9 mouse cellular contexts compared by ENCODE assay signal in genomic region chr6:142519110-142519509, GRCm38 (mm10). TPM values are rescaled to one million over a fixed set of nuclear protein-coding genes. Genes with fewer than 3 reads are reported as not detected.
DNase-seq lines count a peak whose midpoint lies in the region; ATAC-seq lines count a peak whose summit lies in the region.
"Had no signal": no experiment of that assay in that cellular context is flagged by ENCODE, and none has a peak within 500 bp of the region (broad histone marks: within the 10 kb centered on the region; RNA-seq: fewer than 3 reads in every experiment).

No protein-coding gene starts in this region.

- H3K9me3 ChIP-seq in hindbrain, embryonic 14.5 days (ENCODE audit: control insufficient read depth, low read length): no peaks in the 10 kb centered on the region
- H3K9me3 ChIP-seq: limb, embryonic 15.5 days had no signal

- H3K4me2 ChIP-seq in hindbrain, embryonic 14.5 days (replicated peaks): no peak overlapping the region
- H3K4me2 ChIP-seq: limb, embryonic 15.5 days had no signal

- no peak overlapping the region for H3K9ac ChIP-seq in hindbrain, embryonic 14.5 days
- H3K9ac ChIP-seq: limb, embryonic 15.5 days had no signal

- peak; percentile 43 for ATAC-seq in frontal cortex, adult (ENCODE audit: low TSS enrichment)
- peak; percentile 68 for ATAC-seq in hindbrain, embryonic 14.5 days (ENCODE audit: low FRiP score)
- peak; percentile 61 for ATAC-seq in megakaryocyte-erythroid progenitor cell, adult 5-6 weeks (replicated peaks; ENCODE audit: low FRiP score, low TSS enrichment, poor library complexity, severe bottlenecking)

- H3K4me1 ChIP-seq in hindbrain, embryonic 14.5 days (replicated peaks; ENCODE audit: control insufficient read depth, insufficient read depth, low read length): no peaks in the 10 kb centered on the region
- H3K4me1 ChIP-seq: limb, embryonic 15.5 days had no signal

- H3K27me3 ChIP-seq in hindbrain, embryonic 14.5 days (ENCODE audit: control insufficient read depth, insufficient read depth, low read length): no peaks in the 10 kb centered on the region
- H3K27me3 ChIP-seq: limb, embryonic 15.5 days had no signal

- no peak overlapping the region for H3K27ac ChIP-seq in hindbrain, embryonic 14.5 days
- H3K27ac ChIP-seq: limb, embryonic 15.5 days had no signal

- no peaks in the 10 kb centered on the region for H3K36me3 ChIP-seq in hindbrain, embryonic 14.5 days (replicated peaks; ENCODE audit: control insufficient read depth, insufficient read depth)
- H3K36me3 ChIP-seq: limb, embryonic 15.5 days had no signal

- H3K4me3 ChIP-seq in hindbrain, embryonic 14.5 days (replicated peaks; ENCODE audit: low read length): no peak overlapping the region
- H3K4me3 ChIP-seq: limb, embryonic 15.5 days had no signal

- no peak for DNase-seq in frontal cortex, postnatal 14 days (ENCODE audit: low spot score in 2 of 2)
- peak; percentile 33 for DNase-seq in CD4-positive helper T cell, adult 2 months (ENCODE audit: low read depth, low spot score)
- DNase-seq in cerebellum, adult 9-10 months: peak; percentile 46
- peak; percentile 79 for DNase-seq in hindbrain, embryonic 14.5 days (ENCODE audit: low spot score)
- peak; percentile 48 for DNase-seq in thymus, postnatal 14 days
- DNase-seq in right cerebral cortex, postnatal 14 days: no peak

- 16% methylated on average over 6 of the region's 6 CpGs for WGBS in hindbrain, embryonic 14.5 days

RNA-seq across cellular contexts. Expression of gene Ldhb, which starts 11.4 kb away (rescaled TPM):
- polyA plus RNA-seq in hindbrain, embryonic 14.5 days (2014; fragmentation: Nextera tagmentation; extraction: Ambion mirVana): 483 and 499 TPM in 2 replicates
- total RNA-seq in megakaryocyte-erythroid progenitor cell, adult 5-6 weeks (2014; fragmentation: Nextera tagmentation): 6.7 and 20.9 TPM in 2 replicates
- 1.1 and 2.1 TPM in 2 replicates for total RNA-seq in megakaryocyte-erythroid progenitor cell, adult 5-6 weeks (2017)

RNA-seq across cellular contexts. Expression of gene Gys2, which starts 46.2 kb away (rescaled TPM):
- polyA plus RNA-seq in hindbrain, embryonic 14.5 days (2014; fragmentation: Nextera tagmentation; extraction: Ambion mirVana): 0.07 TPM in 1 of 2 replicates, not detected in the other
- not detected in 2 replicates for total RNA-seq in megakaryocyte-erythroid progenitor cell, adult 5-6 weeks (2014; fragmentation: Nextera tagmentation)
- not detected in 2 replicates for total RNA-seq in megakaryocyte-erythroid progenitor cell, adult 5-6 weeks (2017)
- polyA plus RNA-seq: limb, embryonic 15.5 days had no signal

RNA-seq across cellular contexts. Expression of gene Kcnj8, which starts 52.3 kb away (rescaled TPM):
- 12.4 and 12.9 TPM in 2 replicates for polyA plus RNA-seq in hindbrain, embryonic 14.5 days (2014; fragmentation: Nextera tagmentation; extraction: Ambion mirVana)
- not detected in 2 replicates for total RNA-seq in megakaryocyte-erythroid progenitor cell, adult 5-6 weeks (2014; fragmentation: Nextera tagmentation)
- total RNA-seq in megakaryocyte-erythroid progenitor cell, adult 5-6 weeks (2017): 1.1 TPM in 1 of 2 replicates, not detected in the other

Comparison
In these comparisons a context has a peak if more than half of its experiments do, and no peak if none do; other contexts are left out.
1. DNase-seq: peak in CD4-positive helper T cell, adult 2 months (single experiment), cerebellum, adult 9-10 months (single experiment), hindbrain, embryonic 14.5 days (single experiment) and thymus, postnatal 14 days (single experiment); none in frontal cortex, postnatal 14 days (0 of 2) and right cerebral cortex, postnatal 14 days (single experiment).
2. Peak in every context shown above with its lines, with median percentiles within 50 percentile points of each other: ATAC-seq.